Mouse (Mus musculus): Measurements from ENCODE around the gene Gosr2. TPM values are rescaled to one million over a fixed set of nuclear protein-coding genes. Genes with fewer than 3 reads are reported as not detected.

The Gosr2 gene
- total RNA-seq, 2 experiments from 2014 or later = 71.8 to 76.4 TPM

- DNase-seq (ENCODE audit: extremely low spot score in 1 of 2, low spot score in 2 of 2) = peak; percentile 58 to 73
- intact Hi-C loops (cut with DNase I) = no loop called here
Observed at GRCm38 (mm10) chr11:103653359-103653965, 44.2 kb downstream of the Gosr2 start.

DNA sequence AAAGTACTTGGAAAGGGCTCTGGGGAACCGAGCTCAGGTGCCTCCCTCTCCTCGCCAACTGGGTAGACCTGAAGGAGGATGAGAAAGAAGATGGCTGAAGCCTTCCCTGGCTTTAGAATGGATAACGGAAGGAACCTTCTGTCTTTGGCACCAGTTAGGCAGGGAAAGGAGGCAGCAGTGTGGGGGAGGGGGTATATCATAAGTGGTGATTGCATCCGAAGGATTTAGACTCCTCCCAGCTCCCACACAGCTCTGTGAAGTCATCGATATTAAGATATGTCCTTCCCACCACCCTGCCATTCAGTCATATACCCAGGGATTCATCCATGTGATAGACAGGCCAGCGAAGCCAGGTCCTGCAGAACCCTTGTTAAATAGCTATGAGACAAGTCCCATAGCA, 46.3 kb downstream of the Gosr2 start:
- DNase-seq (ENCODE audit: extremely low spot score in 1 of 2, low spot score in 2 of 2) = no peak
- intact Hi-C loops (cut with DNase I) = no loop called here

DNA sequence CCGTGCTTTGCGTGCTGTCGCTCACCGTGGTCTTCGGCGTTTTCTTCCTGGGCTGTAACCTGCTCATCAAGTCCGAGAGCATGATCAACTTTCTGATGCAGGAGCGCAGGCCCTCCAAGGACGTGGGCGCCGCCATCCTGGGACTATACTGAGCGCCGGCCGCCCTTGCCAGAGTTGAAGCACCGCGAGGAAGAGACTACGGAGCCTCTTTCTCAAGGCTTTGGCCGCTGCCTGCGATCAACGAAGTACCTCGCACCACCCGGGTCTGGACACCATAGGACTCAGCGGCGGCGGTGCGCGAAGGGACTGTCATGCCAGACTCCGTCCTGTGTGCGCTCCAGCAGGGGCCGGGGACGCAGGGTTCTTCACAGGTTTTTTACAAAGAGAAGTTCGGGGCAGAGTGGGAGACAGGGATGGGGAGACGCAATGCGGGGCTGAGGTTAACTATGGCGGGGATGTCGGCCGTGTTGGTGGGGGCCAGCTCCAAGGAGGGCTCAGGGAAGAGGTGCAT, 47.7 kb downstream of the Gosr2 start:
- DNase-seq (ENCODE audit: extremely low spot score in 1 of 2, low spot score in 2 of 2) = peak in 1 of 2 experiments; percentile 44
- intact Hi-C loops (cut with DNase I) = no loop called here

GRCm38 (mm10) chr11:103649301-103649982, 48.3 kb downstream of the Gosr2 start, which contains the start of gene Rprml:
Rprml (plus strand) TSS chr11:103649570.
- DNase-seq (ENCODE audit: extremely low spot score in 1 of 2, low spot score in 2 of 2) = peak; percentile 85 to 88
- intact Hi-C loops (cut with DNase I) = no loop called here

GRCm38 (mm10) chr11:103648656-103649055, 49.0 kb downstream of the Gosr2 start:
- no peak for DNase-seq (ENCODE audit: extremely low spot score in 1 of 2, low spot score in 2 of 2)
- intact Hi-C loops (cut with DNase I) = no loop called here

GRCm38 (mm10) chr11:103647921-103648620, 49.6 kb downstream of the Gosr2 start:
- DNase-seq (ENCODE audit: extremely low spot score in 1 of 2, low spot score in 2 of 2) = peak in 1 of 2 experiments; percentile 55
- intact Hi-C loops (cut with DNase I) = no loop called here

DNA sequence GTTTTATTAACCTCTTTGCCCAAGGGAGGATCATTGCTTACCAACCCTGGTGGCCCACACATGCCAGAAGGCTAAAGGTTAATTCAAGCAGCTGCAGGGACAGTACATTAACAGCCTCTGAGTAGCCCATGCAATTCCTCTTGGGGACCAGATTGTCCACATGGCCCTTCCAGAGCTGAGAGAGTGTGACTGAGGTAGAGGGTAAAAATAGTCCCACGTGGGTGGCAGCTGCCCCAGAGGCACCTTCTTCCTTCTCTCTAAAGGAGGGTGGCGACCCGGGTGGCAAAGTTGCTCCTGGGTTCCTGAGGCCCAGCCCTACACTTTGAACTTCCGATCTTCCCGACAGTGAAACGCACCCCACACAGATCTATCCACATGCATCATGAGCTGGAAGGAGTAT, 51.4 kb downstream of the Gosr2 start:
- intact Hi-C loops (cut with DNase I) = no loop called here
- no peak for DNase-seq (ENCODE audit: extremely low spot score in 1 of 2, low spot score in 2 of 2)

- intact Hi-C loops (cut with DNase I) = no loop called here
- DNase-seq (ENCODE audit: extremely low spot score in 1 of 2, low spot score in 2 of 2) = no peak
Observed at GRCm38 (mm10) chr11:103645731-103646130, 52.0 kb downstream of the Gosr2 start.

- intact Hi-C loops (cut with DNase I) = no loop called here
- DNase-seq (ENCODE audit: extremely low spot score in 1 of 2, low spot score in 2 of 2) = no peak
Observed at GRCm38 (mm10) chr11:103643211-103643610, 54.5 kb downstream of the Gosr2 start.

- intact Hi-C loops (cut with DNase I) = loop anchor here (5.0 kb wide), 1 partner anchor 118 kb away; no protein-coding TSS in a partner anchor
- peak in 1 of 2 experiments; percentile 55 for DNase-seq (ENCODE audit: extremely low spot score in 1 of 2, low spot score in 2 of 2)
Observed at GRCm38 (mm10) chr11:103639407-103639946, 58.2 kb downstream of the Gosr2 start.

DNA sequence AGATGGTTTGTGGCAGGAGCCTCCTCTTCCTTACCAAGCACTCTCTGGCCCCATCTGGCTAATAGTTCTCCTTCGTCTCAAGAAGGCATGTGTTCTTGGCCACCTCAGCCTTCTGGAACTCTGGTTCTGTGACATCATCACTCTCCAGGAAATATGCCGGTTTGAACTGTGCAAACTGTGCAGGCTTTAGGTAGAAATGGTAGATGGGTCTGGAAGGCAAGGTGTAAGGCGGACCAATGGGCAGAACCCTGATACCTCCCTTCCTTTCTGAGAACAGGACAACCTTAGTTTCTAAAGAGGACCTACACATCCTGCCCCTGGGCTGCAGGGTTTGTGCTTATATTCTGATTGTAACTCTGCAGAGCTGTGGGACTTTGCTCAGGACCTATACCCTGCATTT, 58.9 kb downstream of the Gosr2 start, which contains the start of gene Lyzl6:
Lyzl6 (minus strand) TSS at position 101 of the 400 bp plus-strand sequence.
- intact Hi-C loops (cut with DNase I) = loop anchor here (5.0 kb wide), 1 partner anchor 119 kb away; no protein-coding TSS in a partner anchor
- no peak for DNase-seq (ENCODE audit: extremely low spot score in 1 of 2, low spot score in 2 of 2)

DNA sequence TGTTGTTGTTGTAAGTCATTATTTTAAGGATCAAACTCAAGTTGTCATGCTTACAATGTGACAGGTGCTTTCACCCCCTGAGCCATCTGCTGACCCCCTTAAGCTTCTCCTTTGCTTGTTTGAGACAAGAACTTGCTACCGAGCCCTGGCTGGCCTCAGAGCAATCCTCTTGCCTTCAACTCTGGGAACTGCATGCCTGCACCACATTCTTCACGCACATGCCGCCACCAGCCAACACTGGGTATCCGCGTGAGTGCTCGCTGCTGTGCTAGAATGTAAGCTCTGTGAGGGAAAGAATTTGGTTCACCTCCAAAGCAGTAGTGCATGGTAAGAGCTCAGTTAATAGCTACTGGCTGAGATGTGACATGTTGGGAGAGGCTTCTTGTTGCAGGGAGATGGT, 61.4 kb downstream of the Gosr2 start:
- no peak for DNase-seq (ENCODE audit: extremely low spot score in 1 of 2, low spot score in 2 of 2)
- intact Hi-C loops (cut with DNase I) = loop anchor here (5.0 kb wide), 1 partner anchor 121 kb away; no protein-coding TSS in a partner anchor

DNA sequence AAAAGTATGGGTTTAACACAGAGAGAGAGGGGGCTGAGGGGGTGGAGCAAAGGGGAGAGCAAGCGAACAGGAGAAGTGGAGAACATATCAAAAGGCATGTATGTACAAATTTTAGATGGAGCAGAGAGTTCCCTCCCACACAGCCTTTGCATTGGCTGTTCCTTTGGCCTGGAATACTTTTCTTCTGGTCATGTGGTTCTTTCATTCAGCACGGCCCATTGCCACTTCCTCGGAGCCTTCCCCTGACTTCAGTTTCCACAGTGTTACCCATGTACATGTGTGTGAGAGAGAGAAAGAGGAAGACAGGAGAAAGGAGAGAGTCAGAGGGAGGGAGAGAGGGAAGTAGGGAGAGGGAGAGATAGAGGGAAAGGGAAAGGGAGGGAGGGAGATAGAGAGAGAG, 62.2 kb downstream of the Gosr2 start:
- intact Hi-C loops (cut with DNase I) = loop anchor here (5.0 kb wide), 1 partner anchor 122 kb away; no protein-coding TSS in a partner anchor

DNA sequence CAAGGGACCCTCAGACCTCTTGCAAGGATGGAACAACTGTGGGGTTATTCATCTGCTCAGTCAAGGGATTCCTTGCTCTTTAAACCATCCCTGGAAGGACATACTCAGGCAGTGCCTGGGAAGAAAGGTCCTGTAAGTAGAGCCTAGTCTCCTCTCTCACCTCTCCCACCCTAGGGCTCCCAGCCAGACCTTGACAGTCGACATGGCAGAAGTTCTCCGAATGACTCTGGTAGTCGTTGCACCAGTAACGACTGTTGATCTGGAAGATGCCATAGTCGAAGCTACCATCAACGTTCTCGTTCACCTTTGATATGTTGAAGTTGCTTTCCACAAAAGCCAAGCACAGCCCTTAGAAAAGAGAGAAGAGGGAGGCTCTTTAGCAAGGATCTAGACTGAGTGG, 62.9 kb downstream of the Gosr2 start:
- intact Hi-C loops (cut with DNase I) = loop anchor here (5.0 kb wide), 1 partner anchor 122 kb away; no protein-coding TSS in a partner anchor
- no peak for DNase-seq (ENCODE audit: extremely low spot score in 1 of 2, low spot score in 2 of 2)

More for the DNA sequence above, 62.2 kb downstream of the Gosr2 start:
- DNase-seq (ENCODE audit: extremely low spot score in 1 of 2, low spot score in 2 of 2) = no peak

- intact Hi-C loops (cut with DNase I) = no loop called here
- no peak for DNase-seq (ENCODE audit: extremely low spot score in 1 of 2, low spot score in 2 of 2)
Observed at GRCm38 (mm10) chr11:103627453-103627852, 70.2 kb downstream of the Gosr2 start.

Data from left cerebral cortex, postnatal 10 days (tissue).